Mouse (Mus musculus) mesoderm, embryonic 11.5 days (tissue): ENCODE results near the gene Tigar.

Source experiments
- DNase-seq: peaks from one replicate; pipeline ENCODE4 v3.0.0-alpha.2; 2012; ENCODE audit warnings: low read depth, low spot score

The Tigar gene

GRCm38 (mm10) chr6:127086739-127087138 lies 22.6 kb downstream of the Tigar start:
- DNase-seq, result peak; percentile 84

DNA sequence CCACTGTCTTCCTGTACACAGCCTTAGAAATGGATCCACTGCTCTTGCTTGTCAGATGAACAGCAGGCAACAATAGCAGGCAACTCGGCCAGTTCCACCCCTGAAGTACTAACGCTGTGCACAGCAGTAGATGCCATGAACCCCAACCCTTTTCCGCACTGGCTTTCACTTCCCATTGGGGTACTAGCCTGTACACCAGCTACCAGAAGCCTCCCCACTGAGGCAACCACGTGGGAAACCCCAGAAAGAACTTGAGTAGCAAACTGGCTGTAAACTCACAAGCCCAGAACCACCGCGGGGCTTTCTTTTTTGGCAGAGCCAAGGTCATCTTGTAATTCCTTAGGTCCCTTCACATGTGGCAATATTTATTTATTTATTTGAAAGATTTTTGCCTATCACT lies 27.5 kb downstream of the Tigar start:
- no peak for DNase-seq

DNA sequence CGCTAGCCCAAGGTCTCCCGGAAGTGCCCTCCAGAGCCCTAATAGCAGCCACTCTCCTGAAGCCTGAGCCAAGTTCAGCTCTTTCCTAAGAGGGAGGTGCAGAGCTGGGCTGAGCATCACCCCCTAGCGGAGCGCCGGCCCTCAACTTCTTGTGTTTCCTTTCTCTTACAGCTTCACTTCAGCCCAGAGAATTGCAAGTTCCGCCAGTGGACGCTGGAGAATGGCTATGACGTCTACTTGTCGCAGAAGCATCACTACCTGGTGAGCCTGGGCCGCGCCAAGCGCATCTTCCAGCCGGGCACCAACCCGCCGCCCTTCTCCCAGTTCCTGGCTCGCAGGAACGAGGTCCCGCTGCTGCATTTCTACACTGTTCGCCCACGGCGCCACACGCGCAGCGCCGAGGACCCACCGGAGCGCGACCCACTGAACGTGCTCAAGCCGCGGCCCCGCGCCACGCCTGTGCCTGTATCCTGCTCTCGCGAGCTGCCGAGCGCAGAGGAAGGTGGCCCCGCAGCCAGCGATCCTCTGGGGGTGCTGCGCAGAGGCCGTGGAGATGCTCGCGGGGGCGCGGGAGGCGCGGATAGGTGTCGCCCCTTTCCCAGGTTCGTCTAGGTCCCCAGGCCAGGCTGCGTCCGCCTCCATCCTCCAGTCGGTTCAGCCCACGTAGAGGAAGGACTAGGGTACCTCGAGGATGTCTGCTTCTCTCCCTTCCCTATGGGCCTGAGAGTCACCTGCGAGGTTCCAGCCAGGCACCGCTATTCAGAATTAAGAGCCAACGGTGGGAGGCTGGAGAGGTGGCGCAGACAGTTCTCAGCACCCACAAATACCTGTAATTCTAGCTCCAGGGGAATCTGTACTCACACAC lies 29.3 kb downstream of the Tigar start:
- peak; percentile 80 for DNase-seq

GRCm38 (mm10) chr6:127072817-127073216 lies 36.5 kb downstream of the Tigar start, which contains the start of gene Fgf23:
Gene Fgf23, plus strand, starts transcription at chr6:127072902.
- peak; percentile 16 for DNase-seq

- no peak for DNase-seq
Observed at GRCm38 (mm10) chr6:127064815-127065214, 44.5 kb downstream of the Tigar start.

DNA sequence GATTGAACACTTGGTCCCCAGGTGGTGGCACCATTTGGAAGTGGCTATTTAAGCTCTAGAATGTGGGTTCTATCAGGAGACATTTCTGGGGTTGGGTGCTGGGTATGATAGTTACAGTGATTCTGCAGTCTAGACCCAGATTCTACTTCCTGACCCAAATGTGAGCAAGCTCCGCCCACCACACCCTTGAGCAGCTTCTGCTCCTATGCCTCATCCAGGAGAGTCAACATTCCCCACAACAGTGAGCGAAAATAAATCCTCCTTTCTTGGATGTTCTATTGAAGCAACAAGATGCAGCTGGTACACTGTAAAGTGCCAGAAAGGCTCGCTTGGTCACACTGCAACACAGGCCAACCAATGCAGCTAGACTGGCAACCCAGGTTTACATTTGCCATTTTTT lies 45.4 kb downstream of the Tigar start:
- DNase-seq, result no peak

DNA sequence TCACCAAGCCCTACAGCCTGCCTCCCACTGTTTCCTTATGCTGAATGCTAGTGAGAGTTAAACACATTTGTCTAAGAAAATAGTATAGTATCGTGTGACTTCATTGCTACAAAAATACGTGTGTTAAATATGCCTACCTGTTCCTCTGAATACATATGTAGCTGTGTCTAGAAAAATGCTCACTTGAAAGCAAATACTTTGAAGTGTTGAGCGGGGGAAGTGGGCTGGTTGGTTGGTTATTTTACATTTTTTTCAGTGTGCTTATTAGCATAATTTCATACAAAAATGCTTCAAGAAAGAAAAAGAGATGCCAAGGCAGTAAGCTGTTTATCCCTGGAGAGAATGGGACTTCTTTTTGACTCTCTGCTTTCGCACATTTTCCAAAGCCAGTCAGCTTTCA lies 49.4 kb downstream of the Tigar start:
- DNase-seq, result no peak

DNA sequence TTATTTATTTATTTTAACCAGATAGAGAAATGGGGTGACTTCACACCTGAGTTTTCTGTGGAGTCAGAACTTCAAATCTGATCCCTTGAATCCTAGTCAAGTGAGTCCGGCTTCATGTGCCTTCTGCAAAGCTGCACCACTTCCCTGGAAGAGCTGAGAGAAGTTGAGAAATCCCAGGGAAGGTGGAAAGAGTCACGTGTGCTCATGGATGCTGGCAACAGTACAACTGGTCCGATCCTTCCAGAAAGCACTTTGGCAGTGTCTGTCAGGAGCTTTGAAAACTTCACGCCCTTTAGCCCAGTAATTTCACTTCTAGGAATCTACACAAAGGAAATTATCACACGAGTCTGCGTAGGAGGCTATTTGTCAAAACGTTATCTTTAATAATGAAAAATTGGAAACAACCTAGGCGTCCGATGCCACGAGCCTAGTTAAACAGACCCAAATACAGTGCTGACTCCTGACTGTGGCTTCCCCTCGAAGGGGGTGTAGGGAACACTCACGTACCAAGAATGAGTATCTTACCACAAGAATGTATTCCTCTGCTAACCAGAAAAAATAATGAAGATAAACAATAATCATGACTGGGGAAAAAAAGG lies 52.3 kb downstream of the Tigar start:
- no peak for DNase-seq

GRCm38 (mm10) chr6:127050847-127051246 lies 58.5 kb downstream of the Tigar start:
- peak; percentile 72 for DNase-seq

DNA sequence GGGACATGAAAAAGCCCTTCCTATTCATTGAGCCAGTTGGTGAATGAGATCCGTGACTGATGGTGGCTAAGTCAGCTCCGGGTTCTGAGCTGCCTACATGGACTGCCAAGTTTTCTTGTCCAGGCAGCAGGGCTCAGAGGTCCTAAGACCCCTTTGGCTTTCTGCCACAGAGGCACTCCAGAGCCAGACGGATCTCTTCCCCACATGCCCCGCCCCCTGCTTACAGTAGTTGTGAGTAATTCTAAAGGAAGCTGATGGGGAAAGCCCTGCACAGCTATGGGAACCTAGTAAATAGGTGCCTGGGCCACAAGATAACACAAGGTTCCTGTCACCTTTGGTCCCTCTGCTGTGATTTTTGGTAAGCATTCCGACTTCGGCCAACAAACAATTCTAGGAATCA lies 64.4 kb downstream of the Tigar start:
- DNase-seq, result no peak
